Mouse (Mus musculus) cerebellum, adult 2 months (tissue): Measurements from ENCODE around the gene Sdhc.

Experiments
- CTCF ChIP-seq: fragments of 200-500 bp; IDR thresholded peaks from 2 replicates; pipeline ENCODE4 v1.5.1; 2011; ENCODE audit warnings: low read depth, mild to moderate bottlenecking, control low read depth, low read length, moderate library complexity, borderline replicate concordance; ENCODE audit not compliant: insufficient read depth
- POLR2A ChIP-seq: fragments of 200-500 bp; IDR thresholded peaks from 2 replicates; pipeline ENCODE4 v1.6.1; 2011; ENCODE audit warnings: low read length, control low read depth, borderline replicate concordance; ENCODE audit not compliant: insufficient read depth

DNA sequence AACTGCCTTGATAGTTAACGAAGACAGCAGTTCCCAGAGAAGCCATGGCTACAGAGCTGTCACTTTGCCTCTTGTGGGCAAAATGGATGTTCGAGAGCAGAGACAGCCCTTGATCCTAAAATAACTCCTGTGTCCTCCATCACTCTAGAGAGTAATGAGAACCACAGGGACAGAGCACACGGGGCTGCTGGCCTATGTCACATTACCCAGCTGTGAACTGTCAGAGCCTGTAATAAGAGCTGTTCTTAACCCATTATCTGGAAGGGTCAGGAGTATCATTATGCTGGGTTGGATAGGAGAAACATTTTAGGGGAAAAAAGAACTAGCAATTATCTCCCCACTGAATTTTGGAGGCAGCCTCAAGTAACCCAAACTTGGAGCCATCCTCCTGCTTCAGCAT is 29.5 kb downstream of the Sdhc start:
- no peak for TF ChIP-seq CTCF
- TF ChIP-seq POLR2A: no peak
